Mouse (Mus musculus): Measurements from ENCODE around the gene Hsd17b11. TPM values are rescaled to one million over a fixed set of nuclear protein-coding genes. Genes with fewer than 3 reads are reported as not detected.
A peak's percentile ranks its signal among the peaks of the same experiment; 100 is the strongest.

Gene Hsd17b11
- polyA plus RNA-seq, 1 experiment from 2014 or later, result 1.6 TPM

DNA sequence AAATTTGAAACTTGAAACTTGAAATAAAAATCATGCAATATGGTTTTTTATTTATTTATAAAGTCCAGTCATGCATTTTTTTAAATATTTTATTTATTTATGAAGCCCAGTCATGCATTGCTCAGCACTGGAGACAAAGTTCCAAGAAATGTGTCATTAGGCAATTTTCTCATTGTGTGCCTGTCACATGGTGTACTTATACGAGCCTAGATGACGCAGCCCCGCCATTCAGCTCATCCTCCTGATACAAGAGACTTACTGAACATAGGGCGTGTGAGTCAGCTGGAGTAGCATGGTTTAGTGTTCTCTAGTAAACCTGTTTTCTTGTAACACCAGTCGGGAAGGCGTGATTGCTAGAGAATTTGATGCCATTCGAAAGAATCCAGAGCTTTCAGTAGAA is 34.6 kb upstream of the Hsd17b11 start:
- no peak overlapping the region for H3K27ac ChIP-seq (ENCODE audit: low read depth, low read length)
- 87% methylated on average over 7 of the region's 7 CpGs for WGBS
- no peaks in the 10 kb centered on the region for H3K27me3 ChIP-seq (replicated peaks; ENCODE audit: control insufficient read depth, insufficient read depth, low read length)
- ATAC-seq, result no peak
- no peak overlapping the region for H3K4me2 ChIP-seq (ENCODE audit: low read length)
- H3K9ac ChIP-seq (ENCODE audit: low read length), result no peak overlapping the region
- no peaks in the 10 kb centered on the region for H3K4me1 ChIP-seq (ENCODE audit: control insufficient read depth, insufficient read depth, low read length)
- no peak overlapping the region for H3K4me3 ChIP-seq (ENCODE audit: low read depth, low read length)
- no peak for DNase-seq (ENCODE audit: low spot score)
- H3K36me3 ChIP-seq (ENCODE audit: control insufficient read depth, insufficient read depth, low read length), result peaks cover 33% of the 10 kb centered on the region
- H3K9me3 ChIP-seq (replicated peaks; ENCODE audit: control insufficient read depth, low read length), result no peaks in the 10 kb centered on the region

- H3K4me3 ChIP-seq (ENCODE audit: low read depth, low read length), result no peak overlapping the region
- peaks cover 33% of the 10 kb centered on the region for H3K36me3 ChIP-seq (ENCODE audit: control insufficient read depth, insufficient read depth, low read length)
- H3K4me2 ChIP-seq (ENCODE audit: low read length), result no peak overlapping the region
- ATAC-seq, result no peak
- no peaks in the 10 kb centered on the region for H3K27me3 ChIP-seq (replicated peaks; ENCODE audit: control insufficient read depth, insufficient read depth, low read length)
- no peak for DNase-seq (ENCODE audit: low spot score)
- no peaks in the 10 kb centered on the region for H3K4me1 ChIP-seq (ENCODE audit: control insufficient read depth, insufficient read depth, low read length)
- no peak overlapping the region for H3K27ac ChIP-seq (ENCODE audit: low read depth, low read length)
- H3K9ac ChIP-seq (ENCODE audit: low read length), result no peak overlapping the region
- no peaks in the 10 kb centered on the region for H3K9me3 ChIP-seq (replicated peaks; ENCODE audit: control insufficient read depth, low read length)
- 95% methylated on average over 4 of the region's 4 CpGs for WGBS
Observed at GRCm38 (mm10) chr5:104055816-104056215, 34.1 kb upstream of the Hsd17b11 start.

- H3K9me3 ChIP-seq (replicated peaks; ENCODE audit: control insufficient read depth, low read length), result no peaks in the 10 kb centered on the region
Observed at GRCm38 (mm10) chr5:104054938-104055337, 33.2 kb upstream of the Hsd17b11 start.

GRCm38 (mm10) chr5:104052956-104053355 is 31.2 kb upstream of the Hsd17b11 start:
- Histone ChIP-seq H3K9me3 (replicated peaks; ENCODE audit: control insufficient read depth, low read length) (no peaks in the 10 kb centered on the region), H3K27me3 (replicated peaks; ENCODE audit: control insufficient read depth, insufficient read depth, low read length) (no peaks in the 10 kb centered on the region), H3K4me1 (ENCODE audit: control insufficient read depth, insufficient read depth, low read length) (peaks cover 4% of the 10 kb centered on the region), H3K4me2 (ENCODE audit: low read length) (no peak overlapping the region), H3K36me3 (ENCODE audit: control insufficient read depth, insufficient read depth, low read length) (peaks cover 25% of the 10 kb centered on the region), H3K27ac (ENCODE audit: low read depth, low read length) (no peak overlapping the region), H3K9ac (ENCODE audit: low read length) (no peak overlapping the region), H3K4me3 (ENCODE audit: low read depth, low read length) (no peak overlapping the region)
- no peak for DNase-seq (ENCODE audit: low spot score)
- WGBS, result 56% methylated on average over 8 of the region's 8 CpGs
- no peak for ATAC-seq

More at GRCm38 (mm10) chr5:104054938-104055337, 33.2 kb upstream of the Hsd17b11 start:
- no peak overlapping the region for H3K9ac ChIP-seq (ENCODE audit: low read length)
- no peaks in the 10 kb centered on the region for H3K4me1 ChIP-seq (ENCODE audit: control insufficient read depth, insufficient read depth, low read length)
- H3K36me3 ChIP-seq (ENCODE audit: control insufficient read depth, insufficient read depth, low read length), result peaks cover 33% of the 10 kb centered on the region
- WGBS, result 99% methylated on average over 4 of the region's 4 CpGs
- H3K27me3 ChIP-seq (replicated peaks; ENCODE audit: control insufficient read depth, insufficient read depth, low read length), result no peaks in the 10 kb centered on the region
- H3K4me3 ChIP-seq (ENCODE audit: low read depth, low read length), result no peak overlapping the region
- ATAC-seq (no peak), DNase-seq (ENCODE audit: low spot score) (no peak)
- H3K4me2 ChIP-seq (ENCODE audit: low read length), result no peak overlapping the region
- H3K27ac ChIP-seq (ENCODE audit: low read depth, low read length), result no peak overlapping the region

DNA sequence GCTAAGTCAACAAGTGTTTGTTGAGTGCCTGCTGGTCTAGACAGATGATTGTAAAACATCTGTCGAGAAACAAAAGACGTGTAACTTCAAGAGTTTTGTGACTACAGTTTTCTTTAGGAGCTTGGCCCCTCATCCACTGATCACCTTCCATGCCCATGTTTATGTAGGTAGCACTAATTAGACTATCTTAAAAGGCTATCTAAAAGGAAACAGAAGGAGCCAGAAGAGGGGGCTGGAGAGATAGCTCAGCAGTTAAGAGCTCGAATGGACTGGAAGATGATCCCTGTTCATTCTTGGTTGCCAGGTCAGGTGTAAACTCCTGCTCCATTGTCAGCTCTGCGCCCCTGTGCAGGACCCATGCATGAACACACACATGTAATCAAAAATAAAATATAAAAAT is 26.4 kb upstream of the Hsd17b11 start:
- Histone ChIP-seq H3K27me3 (replicated peaks; ENCODE audit: control insufficient read depth, insufficient read depth, low read length) (no peaks in the 10 kb centered on the region), H3K9ac (ENCODE audit: low read length) (no peak overlapping the region), H3K27ac (ENCODE audit: low read depth, low read length) (no peak overlapping the region), H3K36me3 (ENCODE audit: control insufficient read depth, insufficient read depth, low read length) (peaks cover 18% of the 10 kb centered on the region), H3K4me1 (ENCODE audit: control insufficient read depth, insufficient read depth, low read length) (peaks cover 15% of the 10 kb centered on the region), H3K9me3 (replicated peaks; ENCODE audit: control insufficient read depth, low read length) (no peaks in the 10 kb centered on the region), H3K4me3 (ENCODE audit: low read depth, low read length) (0 out of 2 replicates have a peak overlapping the region, but pooled peaks have one; percentile 88), H3K4me2 (ENCODE audit: low read length) (peak overlapping the region; percentile 72)
- no peak for DNase-seq (ENCODE audit: low spot score)
- no peak for ATAC-seq
- WGBS, result 58% methylated on average over 4 of the region's 4 CpGs

DNA sequence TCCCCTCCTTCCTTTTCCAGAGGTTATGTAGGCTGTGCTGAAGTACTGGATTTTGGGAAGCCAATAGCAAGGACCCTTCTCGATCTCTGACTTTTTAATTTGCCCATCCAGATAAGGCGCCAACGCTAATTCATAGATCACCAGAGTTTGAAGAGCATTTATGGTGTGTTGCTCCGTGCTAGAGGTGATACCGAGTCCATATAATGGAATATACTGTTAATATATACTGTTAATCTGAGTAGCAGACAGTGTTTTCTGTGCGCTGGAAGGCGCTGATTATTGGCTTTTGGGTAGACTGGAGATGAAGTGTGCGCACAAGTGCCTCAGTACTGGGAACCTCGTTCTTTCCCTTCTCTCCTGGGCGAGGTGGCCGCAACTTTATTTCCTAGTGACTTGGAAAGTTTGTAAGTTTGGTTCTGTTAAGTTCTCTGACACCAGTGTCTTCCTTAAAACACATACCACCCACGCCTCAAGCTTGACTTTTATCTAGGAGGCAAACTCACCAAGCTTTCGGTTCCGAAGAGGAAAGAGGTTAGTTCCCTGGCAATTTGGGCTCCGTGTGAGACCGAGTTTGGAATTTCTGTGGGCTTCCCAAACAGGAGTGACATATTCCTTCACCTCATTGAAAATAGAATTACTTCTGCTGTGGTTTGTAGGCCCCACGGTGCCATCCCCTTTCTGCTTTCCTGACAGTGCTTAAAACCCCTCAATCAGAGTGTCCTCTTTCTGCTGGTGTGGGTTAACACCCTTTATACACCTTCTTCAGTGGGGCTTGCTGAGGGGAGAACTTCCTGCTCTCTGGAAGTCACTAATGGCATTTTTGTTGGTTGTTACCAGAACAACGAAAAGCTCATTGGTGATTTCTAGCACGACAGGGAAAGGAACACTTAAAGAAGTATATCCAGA is 25.7 kb upstream of the Hsd17b11 start:
- Histone ChIP-seq H3K36me3 (ENCODE audit: control insufficient read depth, insufficient read depth, low read length) (peaks cover 15% of the 10 kb centered on the region), H3K4me2 (ENCODE audit: low read length) (peak overlapping the region; percentile 72), H3K9ac (ENCODE audit: low read length) (peak overlapping the region; percentile 85), H3K27me3 (replicated peaks; ENCODE audit: control insufficient read depth, insufficient read depth, low read length) (no peaks in the 10 kb centered on the region), H3K9me3 (replicated peaks; ENCODE audit: control insufficient read depth, low read length) (no peaks in the 10 kb centered on the region), H3K4me3 (ENCODE audit: low read depth, low read length) (peak overlapping the region; percentile 88), H3K4me1 (ENCODE audit: control insufficient read depth, insufficient read depth, low read length) (peaks cover 15% of the 10 kb centered on the region), H3K27ac (ENCODE audit: low read depth, low read length) (no peak overlapping the region)
- DNase-seq (ENCODE audit: low spot score) (peak; percentile 14), ATAC-seq (no peak)
- 9% methylated on average over 19 of the region's 19 CpGs for WGBS

DNA sequence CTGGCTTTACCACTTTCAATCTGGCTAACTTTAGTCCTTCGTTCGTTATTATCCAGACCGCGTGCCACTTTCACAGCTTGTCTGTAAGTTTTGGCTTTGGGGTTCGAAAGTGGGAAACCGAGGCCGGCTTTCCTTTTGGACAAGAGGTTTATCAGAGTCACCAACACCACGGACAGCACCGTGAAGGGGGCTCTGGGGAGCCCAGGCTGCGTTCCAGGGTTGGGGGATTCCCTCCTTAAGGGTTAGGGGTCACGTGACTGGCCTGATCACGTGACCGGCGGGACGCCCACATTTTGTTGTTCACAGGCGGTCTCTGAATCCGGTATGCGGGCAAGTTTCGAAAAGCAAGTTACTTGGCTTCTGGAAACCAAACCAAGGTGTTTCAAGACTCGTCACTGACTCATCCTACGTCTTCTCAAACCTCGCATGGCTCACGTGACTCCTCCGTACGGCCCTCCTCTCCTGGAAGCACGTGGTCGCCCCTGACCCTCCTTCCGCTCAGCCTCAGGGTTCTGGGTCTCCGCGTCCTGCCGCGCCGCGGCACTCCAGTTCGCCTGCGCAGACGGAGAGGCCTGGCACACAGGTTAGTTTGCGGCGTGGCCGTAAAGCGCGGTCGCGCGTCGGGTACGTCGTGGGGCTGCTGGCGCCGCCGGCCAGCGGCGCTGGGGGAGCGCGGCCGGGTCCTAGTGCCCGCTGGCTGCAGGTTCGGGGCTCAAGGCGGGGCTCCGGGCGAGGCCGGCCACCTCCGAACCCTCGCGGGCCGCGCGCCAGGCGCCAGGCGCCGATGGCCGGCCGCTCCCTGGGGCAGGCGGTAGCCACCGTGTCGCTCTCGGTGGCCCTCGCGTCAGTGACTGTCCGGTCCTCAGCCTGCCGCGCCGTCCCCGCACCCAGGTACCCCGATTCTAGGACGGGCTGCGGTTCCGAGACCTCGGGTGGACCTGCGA is 24.8 kb upstream of the Hsd17b11 start, which contains the start of gene Nudt9:
Gene Nudt9, plus strand, starts transcription at position 51 of the 944 bp plus-strand sequence.
- peaks cover 7% of the 10 kb centered on the region for H3K36me3 ChIP-seq (ENCODE audit: control insufficient read depth, insufficient read depth, low read length)
- ATAC-seq (peak; percentile 99), DNase-seq (ENCODE audit: low spot score) (peak; percentile 98)
- H3K4me3 ChIP-seq (ENCODE audit: low read depth, low read length), result peak within 1 kb of the TSS; percentile 88
- peak within 1 kb of the TSS; percentile 85 for H3K9ac ChIP-seq (ENCODE audit: low read length)
- peak within 1 kb of the TSS; percentile 72 for H3K4me2 ChIP-seq (ENCODE audit: low read length)
- no peaks in the 10 kb centered on the region for H3K9me3 ChIP-seq (replicated peaks; ENCODE audit: control insufficient read depth, low read length)
- 7% methylated on average over 73 of the region's 90 CpGs for WGBS
- H3K4me1 ChIP-seq (ENCODE audit: control insufficient read depth, insufficient read depth, low read length), result peaks cover 15% of the 10 kb centered on the region
- no peaks in the 10 kb centered on the region for H3K27me3 ChIP-seq (replicated peaks; ENCODE audit: control insufficient read depth, insufficient read depth, low read length)
- H3K27ac ChIP-seq (ENCODE audit: low read depth, low read length), result peak within 1 kb of the TSS; percentile 67

- no peaks in the 10 kb centered on the region for H3K36me3 ChIP-seq (ENCODE audit: control insufficient read depth, insufficient read depth, low read length)
- H3K4me3 ChIP-seq (ENCODE audit: low read depth, low read length), result no peak overlapping the region
- H3K27me3 ChIP-seq (replicated peaks; ENCODE audit: control insufficient read depth, insufficient read depth, low read length), result no peaks in the 10 kb centered on the region
- DNase-seq (ENCODE audit: low spot score), result no peak
- WGBS, result 68% methylated on average over 2 of the region's 2 CpGs
- H3K9me3 ChIP-seq (replicated peaks; ENCODE audit: control insufficient read depth, low read length), result no peaks in the 10 kb centered on the region
- no peak for ATAC-seq
- H3K4me1 ChIP-seq (ENCODE audit: control insufficient read depth, insufficient read depth, low read length), result peaks cover 15% of the 10 kb centered on the region
- H3K4me2 ChIP-seq (ENCODE audit: low read length), result no peak overlapping the region
- no peak overlapping the region for H3K9ac ChIP-seq (ENCODE audit: low read length)
- no peak overlapping the region for H3K27ac ChIP-seq (ENCODE audit: low read depth, low read length)
Observed at GRCm38 (mm10) chr5:104043704-104044103, 22.0 kb upstream of the Hsd17b11 start.
